Mouse (Mus musculus) midbrain, embryonic 11.5 days (tissue): Measurements from ENCODE around the gene Mcat. TPM values are rescaled to one million over a fixed set of nuclear protein-coding genes. Genes with fewer than 3 reads are reported as not detected.
"Not testable (repeated sequence)": the region's sequence is repeated elsewhere in the genome, so short reads cannot be mapped to it uniquely, and the experiment has no call there.

Source experiments
- ATAC-seq: fragments of 200-750 bp; cut with Nextera tagmentation; 2 replicates; pipeline ENCODE4 v1.8.0; 2017; ENCODE audit warnings: moderate TSS enrichment, moderate library complexity; ENCODE audit not compliant: low FRiP score
- DNase-seq: peaks from one replicate; pipeline ENCODE4 v3.0.0; 2015; ENCODE audit warnings: low spot score; ENCODE audit errors: missing footprints
- H3K27ac ChIP-seq: fragments of 300-500 bp; sonication (generic); 2 replicates; pipeline ENCODE4 v1.5.1; 2014; ENCODE audit warnings: low read depth, low read length
- H3K27me3 ChIP-seq: fragments of 300-500 bp; sonication (generic); 2 replicates; pipeline ENCODE4 v1.6.1; 2014; ENCODE audit warnings: mild to moderate bottlenecking, low read length, moderate library complexity, mixed read lengths; ENCODE audit not compliant: control insufficient read depth, insufficient read depth
- H3K36me3 ChIP-seq: fragments of 300-500 bp; sonication (generic); 2 replicates; pipeline ENCODE4 v1.6.1; 2014; ENCODE audit warnings: mild to moderate bottlenecking, low read length, moderate library complexity, mixed read lengths; ENCODE audit not compliant: control insufficient read depth, insufficient read depth
- H3K4me1 ChIP-seq: fragments of 300-500 bp; sonication (generic); 2 replicates; pipeline ENCODE4 v1.6.1; 2014; ENCODE audit warnings: low read length; ENCODE audit not compliant: control insufficient read depth, insufficient read depth
- H3K4me2 ChIP-seq: fragments of 300-500 bp; sonication (generic); 2 replicates; pipeline ENCODE4 v1.6.1; 2014; ENCODE audit warnings: mild to moderate bottlenecking, moderate library complexity
- H3K4me3 ChIP-seq: fragments of 300-500 bp; sonication (generic); 2 replicates; pipeline ENCODE4 v1.5.1; 2014; ENCODE audit warnings: low read depth, low read length
- H3K9ac ChIP-seq: fragments of 300-500 bp; sonication (generic); 2 replicates; pipeline ENCODE4 v1.6.1; 2014; ENCODE audit warnings: low read length
- H3K9me3 ChIP-seq: fragments of 300-500 bp; sonication (generic); 2 replicates; pipeline ENCODE4 v1.6.1; 2016; ENCODE audit warnings: low read length; ENCODE audit not compliant: control insufficient read depth
- WGBS: fragments of 180-500 bp; shearing (Covaris S2); extraction: QIAGEN DNeasy Blood & Tissue Kit; methylation state at CpG from one replicate; pipeline ENCODE4 v1.1.7; 2014; 5-methylcytosine and 5-hydroxymethylcytosine counted together
- microRNA-seq: library from miRNA; unstranded; fragments of <30 nt; microRNA quantifications from one replicate; pipeline ENCODE4, GENCODE M21; 2017
- polyA plus RNA-seq: library from polyadenylated mRNA; unstranded; fragments of >200 nt; fragmentation: Nextera tagmentation; extraction: Ambion mirVana; gene quantifications from 2 replicates; pipeline ENCODE4 v1.2.1, GENCODE M21; 2014

The Mcat gene
- polyA plus RNA-seq, 1 experiment from 2014 or later = 36.6 TPM

DNA sequence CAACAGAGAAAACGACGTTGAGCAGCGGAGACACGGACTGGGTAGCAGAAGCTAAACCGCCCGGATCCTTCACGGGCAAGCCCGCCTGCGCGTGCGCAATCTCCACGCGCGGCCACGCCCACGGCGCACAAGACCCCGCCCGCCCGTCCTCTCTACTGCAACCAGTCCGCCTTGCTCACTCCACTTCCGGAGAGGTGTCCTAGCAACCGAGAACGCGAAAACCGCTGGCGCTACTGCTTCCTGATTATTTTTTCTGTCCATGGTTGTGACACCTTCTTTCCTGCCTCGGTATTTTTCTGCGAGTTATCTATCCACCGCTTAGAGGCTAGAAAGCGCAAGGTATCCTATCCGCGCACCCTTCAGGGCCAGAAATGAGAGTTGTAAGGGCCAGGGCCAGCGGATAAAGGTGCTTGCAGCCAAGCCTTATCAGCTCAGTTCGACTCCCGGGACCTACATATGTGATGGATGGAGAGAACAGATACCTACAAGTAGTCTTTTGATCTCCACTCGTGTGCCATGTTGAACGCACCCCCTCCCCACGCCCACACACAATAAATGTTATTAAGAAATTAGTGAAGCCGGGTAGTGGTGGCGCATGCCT is 52.7 kb downstream of the Mcat start, which contains the start of gene Ttll1:
Gene Ttll1 (minus strand): TSS at position 89 of the 601 bp plus-strand sequence.
- Histone ChIP-seq H3K27me3 (no peaks in the 10 kb centered on the region), H3K4me1 (no peaks in the 10 kb centered on the region), H3K36me3 (no peaks in the 10 kb centered on the region), H3K9me3 (no peaks in the 10 kb centered on the region), H3K4me3 (peak within 1 kb of the TSS; percentile 55), H3K4me2 (peak within 1 kb of the TSS; percentile 81), H3K27ac (peak within 1 kb of the TSS; percentile 60), H3K9ac (peak within 1 kb of the TSS; percentile 67)
- 14% methylated on average over 41 of the region's 41 CpGs for WGBS
- DNase-seq (peak; percentile 99), ATAC-seq (peak; percentile 94)

DNA sequence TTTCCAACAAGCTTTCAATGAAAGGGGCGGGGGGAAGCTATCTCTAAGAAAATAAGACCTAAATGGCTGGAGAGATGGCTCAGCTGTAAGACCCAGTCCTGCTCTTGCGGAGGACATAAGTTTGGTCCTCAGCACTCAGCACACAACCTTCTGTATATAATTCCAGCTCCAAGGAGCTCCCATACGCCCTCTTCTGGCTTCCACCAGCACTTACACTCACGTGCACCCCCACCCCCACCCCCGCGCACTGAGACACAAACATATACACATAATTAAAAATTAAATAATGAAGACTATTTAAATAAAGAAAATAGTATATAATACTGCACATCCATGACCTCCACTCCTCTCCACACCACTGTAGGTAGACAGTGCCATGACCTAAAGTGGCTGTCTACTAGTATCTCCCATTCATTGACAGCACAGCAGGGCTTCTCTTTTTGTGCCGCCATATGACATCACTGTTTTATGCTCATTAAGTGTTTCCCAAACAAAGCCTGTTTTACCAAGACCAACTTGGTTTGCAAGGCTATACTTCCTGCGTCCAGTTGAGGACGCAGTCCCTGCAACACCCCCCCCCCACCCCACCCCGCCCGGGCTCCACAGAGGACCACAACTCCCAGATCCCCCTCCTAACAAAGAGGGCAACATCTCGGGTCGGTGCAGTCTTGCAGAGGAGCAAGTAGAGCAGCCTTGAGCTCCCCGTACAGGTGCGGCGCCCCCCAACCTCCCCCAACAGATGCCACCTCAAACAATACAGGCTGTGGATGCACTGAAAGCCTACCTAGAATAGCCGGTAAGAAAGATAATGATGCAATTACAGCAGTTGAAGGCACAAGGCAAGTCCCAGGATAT is 53.4 kb downstream of the Mcat start:
- no peaks in the 10 kb centered on the region for H3K36me3 ChIP-seq
- no peaks in the 10 kb centered on the region for H3K4me1 ChIP-seq
- peak overlapping the region; percentile 67 for H3K9ac ChIP-seq
- no peak for DNase-seq
- H3K9me3 ChIP-seq = no peaks in the 10 kb centered on the region
- peak overlapping the region; percentile 60 for H3K27ac ChIP-seq
- peak overlapping the region; percentile 81 for H3K4me2 ChIP-seq
- no peaks in the 10 kb centered on the region for H3K27me3 ChIP-seq
- ATAC-seq = peak; percentile 84
- WGBS = 27% methylated on average over 17 of the region's 17 CpGs
- peak overlapping the region; percentile 55 for H3K4me3 ChIP-seq

DNA sequence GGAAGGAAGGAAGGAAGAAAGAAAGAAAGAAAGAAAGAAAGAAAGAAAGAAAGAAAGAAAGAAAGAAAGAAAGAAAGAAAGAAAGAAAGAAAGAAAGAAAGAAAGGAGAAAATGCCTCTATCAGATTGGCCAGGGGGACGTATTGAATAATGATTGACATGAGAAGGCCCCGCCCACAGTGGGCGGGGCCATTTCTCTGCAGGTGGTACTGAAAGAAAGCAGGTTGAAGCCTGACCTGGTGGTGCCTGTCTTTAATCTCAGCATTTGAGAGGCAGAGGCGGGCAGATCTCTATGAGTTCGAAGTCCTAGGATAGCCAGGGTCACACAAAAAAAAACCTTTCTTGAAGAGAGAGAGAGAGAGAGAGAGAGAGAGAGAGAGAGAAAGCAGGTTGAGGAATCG is 62.1 kb downstream of the Mcat start:
- H3K4me2 ChIP-seq, H3K9ac ChIP-seq, H3K4me1 ChIP-seq, H3K36me3 ChIP-seq, ATAC-seq, H3K27ac ChIP-seq, H3K27me3 ChIP-seq, H3K4me3 ChIP-seq, H3K9me3 ChIP-seq: not testable (repeated sequence)
- WGBS = 73% methylated on average over 6 of the region's 6 CpGs
- peak; percentile 62 for DNase-seq

GRCm38 (mm10) chr15:83500352-83500751 is 63.2 kb downstream of the Mcat start:
- 61% methylated on average over 3 of the region's 3 CpGs for WGBS
- ATAC-seq (no peak), DNase-seq (peak; percentile 71)
- Histone ChIP-seq H3K9me3 (no peaks in the 10 kb centered on the region), H3K4me2 (no peak overlapping the region), H3K4me3 (no peak overlapping the region), H3K27me3 (no peaks in the 10 kb centered on the region), H3K36me3 (peaks cover 9% of the 10 kb centered on the region; the same call in 1 of the 2 replicates), H3K27ac (no peak overlapping the region), H3K4me1 (no peaks in the 10 kb centered on the region), H3K9ac (no peak overlapping the region)

GRCm38 (mm10) chr15:83499211-83499755 is 64.3 kb downstream of the Mcat start:
- Histone ChIP-seq H3K4me1 (no peaks in the 10 kb centered on the region), H3K4me2 (no peak overlapping the region), H3K27me3 (no peaks in the 10 kb centered on the region), H3K9ac (no peak overlapping the region), H3K4me3 (no peak overlapping the region), H3K27ac (no peak overlapping the region), H3K36me3 (peaks cover 9% of the 10 kb centered on the region; the same call in 1 of the 2 replicates), H3K9me3 (no peaks in the 10 kb centered on the region)
- ATAC-seq (no peak), DNase-seq (peak; percentile 69)
- 93% methylated on average over 10 of the region's 10 CpGs for WGBS

DNA sequence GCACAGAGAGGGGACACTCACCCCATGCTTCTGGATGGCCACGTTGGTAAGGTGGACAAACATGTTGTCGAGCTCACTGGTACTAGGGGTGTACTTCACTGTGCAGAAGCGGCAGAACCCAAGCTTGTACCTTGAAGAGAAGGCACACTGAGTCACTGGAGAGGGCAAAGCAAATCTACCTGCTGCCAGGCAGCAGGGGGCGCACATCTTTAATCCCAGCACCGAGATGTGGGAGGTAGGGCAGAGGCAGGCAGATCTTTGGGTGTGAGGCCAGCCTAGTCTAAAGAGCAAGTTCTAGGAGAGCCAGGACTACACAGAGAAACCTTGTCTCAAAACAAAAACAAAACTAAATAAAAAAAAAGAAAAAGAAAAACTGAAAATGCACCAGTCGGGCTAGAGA is 66.3 kb downstream of the Mcat start:
- DNase-seq = no peak
- H3K4me1 ChIP-seq = no peaks in the 10 kb centered on the region
- no peak for ATAC-seq
- no peak overlapping the region for H3K4me3 ChIP-seq
- 91% methylated on average over 6 of the region's 6 CpGs for WGBS
- no peak overlapping the region for H3K4me2 ChIP-seq
- H3K36me3 ChIP-seq = peaks cover 7% of the 10 kb centered on the region; the same call in 1 of the 2 replicates
- no peak overlapping the region for H3K9ac ChIP-seq
- no peaks in the 10 kb centered on the region for H3K9me3 ChIP-seq
- no peak overlapping the region for H3K27ac ChIP-seq
- H3K27me3 ChIP-seq = no peaks in the 10 kb centered on the region

Small RNAs within 50 kb of the gene (microRNA-seq; reads per million reads assigned to microRNA genes)
- gene Gm24575 = not detected

Other genes starting within 250 kb of the Mcat start
- gene Arfgap3, start 213.5 kb downstream of the Mcat start, polyA plus RNA-seq = 36.1 and 37.9 TPM in 2 replicates
- gene Pacsin2, start 99.2 kb downstream of the Mcat start, polyA plus RNA-seq = 36.3 and 36.5 TPM in 2 replicates
- gene Ttll1, start 52.9 kb downstream of the Mcat start, polyA plus RNA-seq = 32.2 and 34.6 TPM in 2 replicates
- gene Bik, start 36.9 kb downstream of the Mcat start, polyA plus RNA-seq = 2.3 and 2.8 TPM in 2 replicates
- gene Tspo, start 195 bp downstream of the Mcat start, polyA plus RNA-seq = 25.0 and 27.8 TPM in 2 replicates
- 46.5 and 46.9 TPM in 2 replicates for gene Ttll12, start 31.4 kb upstream of the Mcat start, polyA plus RNA-seq
- 27.8 and 31.4 TPM in 2 replicates for gene Scube1, start 161.2 kb upstream of the Mcat start, polyA plus RNA-seq
- gene Mpped1, start 215.7 kb upstream of the Mcat start, polyA plus RNA-seq = 6.3 and 8.0 TPM in 2 replicates